Mouse (Mus musculus): ENCODE data around the gene Grin3b. TPM values are rescaled to one million over a fixed set of nuclear protein-coding genes. Genes with fewer than 3 reads are reported as not detected.

Grin3b gene
- total RNA-seq (2023) = 0.18 TPM

GRCm38 (mm10) chr10:79970415-79971182 lies at the start of gene Grin3b:
Gene Grin3b, plus strand, starts transcription at chr10:79970715.

GRCm38 (mm10) chr10:79920958-79921535 lies 49.5 kb upstream of the Grin3b start, which contains the start of gene R3hdm4:
Gene R3hdm4, minus strand, starts transcription at chr10:79921208.

GRCm38 (mm10) chr10:79926491-79927323 lies 43.8 kb upstream of the Grin3b start, which contains the start of gene Arid3a:
Gene Arid3a, plus strand, starts transcription at chr10:79927043.

GRCm38 (mm10) chr10:79959847-79960601 lies 10.5 kb upstream of the Grin3b start, which contains the start of gene Wdr18:
Gene Wdr18, plus strand, starts transcription at chr10:79960152.

GRCm38 (mm10) chr10:79984195-79984816 lies 13.8 kb downstream of the Grin3b start, which contains the start of gene Tmem259:
Gene Tmem259, minus strand, starts transcription at chr10:79984330.

GRCm38 (mm10) chr10:79988506-79989271 lies 18.2 kb downstream of the Grin3b start, which contains the start of gene Cnn2:
Gene Cnn2, plus strand, starts transcription at chr10:79988584.

GRCm38 (mm10) chr10:79996272-79997033 lies 25.9 kb downstream of the Grin3b start, which contains the start of gene Abca7:
Gene Abca7, plus strand, starts transcription at chr10:79996494.

GRCm38 (mm10) chr10:80016511-80016910 lies 46.0 kb downstream of the Grin3b start, which contains the start of gene Arhgap45:
Gene Arhgap45, plus strand, starts transcription at chr10:80016653.

Other genes starting within 250 kb of the Grin3b start
- 48.0 TPM for gene Polrmt, start 224.1 kb upstream of the Grin3b start, total RNA-seq (2023)
- not detected for gene Fgf22, start 215.6 kb upstream of the Grin3b start, total RNA-seq (2023)
- 58.0 TPM for gene Rnf126, start 203.8 kb upstream of the Grin3b start, total RNA-seq (2023)
- gene Fstl3, start 193.4 kb upstream of the Grin3b start, total RNA-seq (2023) = not detected
- gene Prss57, start 179.8 kb upstream of the Grin3b start, total RNA-seq (2023) = not detected
- gene Palm, start 177.1 kb upstream of the Grin3b start, total RNA-seq (2023) = 2.8 TPM
- gene Misp, start 149.7 kb upstream of the Grin3b start, total RNA-seq (2023) = not detected
- gene Ptbp1, start 116.3 kb upstream of the Grin3b start, total RNA-seq (2023) = 788 TPM
- not detected for gene Prtn3, start 96.2 kb upstream of the Grin3b start, total RNA-seq (2023)
- 2.3 TPM for gene Plppr3, start 96.1 kb upstream of the Grin3b start, total RNA-seq (2023)
- not detected for gene Elane, start 84.5 kb upstream of the Grin3b start, total RNA-seq (2023)
- not detected for gene Cfd, start 79.9 kb upstream of the Grin3b start, total RNA-seq (2023)
- gene Med16, start 61.8 kb upstream of the Grin3b start, total RNA-seq (2023) = 74.1 TPM
- gene Gm26602, start 59.9 kb upstream of the Grin3b start, total RNA-seq (2023) = not detected
- 0.47 TPM for gene Kiss1r, start 53.7 kb upstream of the Grin3b start, total RNA-seq (2023)
- gene R3hdm4, start 49.5 kb upstream of the Grin3b start, total RNA-seq (2023) = 96.5 TPM
- 7.9 TPM for gene Arid3a, start 43.7 kb upstream of the Grin3b start, total RNA-seq (2023)
- 61.8 TPM for gene Wdr18, start 10.6 kb upstream of the Grin3b start, total RNA-seq (2023)
- gene Tmem259, start 13.6 kb downstream of the Grin3b start, total RNA-seq (2023) = 154 TPM
- 387 TPM for gene Cnn2, start 17.9 kb downstream of the Grin3b start, total RNA-seq (2023)
- gene Abca7, start 25.8 kb downstream of the Grin3b start, total RNA-seq (2023) = 68.3 TPM
- gene Arhgap45, start 45.9 kb downstream of the Grin3b start, total RNA-seq (2023) = 890 TPM
- gene Polr2e, start 69.1 kb downstream of the Grin3b start, total RNA-seq (2023) = 50.1 TPM
- 134 TPM for gene Gpx4, start 76.5 kb downstream of the Grin3b start, total RNA-seq (2023)
- gene Sbno2, start 134.9 kb downstream of the Grin3b start, total RNA-seq (2023) = 115 TPM
- 140 TPM for gene Stk11, start 145.1 kb downstream of the Grin3b start, total RNA-seq (2023)
- 152 TPM for gene Atp5d, start 167.9 kb downstream of the Grin3b start, total RNA-seq (2023)
- 51.8 TPM for gene Cbarp, start 170.1 kb downstream of the Grin3b start, total RNA-seq (2023)
- gene Midn, start 177.6 kb downstream of the Grin3b start, total RNA-seq (2023) = 88.1 TPM
- gene Cirbp, start 195.3 kb downstream of the Grin3b start, total RNA-seq (2023) = 229 TPM
- gene 1600002K03Rik, start 202.2 kb downstream of the Grin3b start, total RNA-seq (2023) = 14.7 TPM
- 0.44 TPM for gene Efna2, start 208.8 kb downstream of the Grin3b start, total RNA-seq (2023)